Mouse (Mus musculus) lung, embryonic 15.5 days (tissue): ENCODE results near the gene Slc15a2. TPM values are rescaled to one million over a fixed set of nuclear protein-coding genes. Genes with fewer than 3 reads are reported as not detected.

ENCODE experiments used
- ATAC-seq: fragments of 200-750 bp; cut with Nextera tagmentation; 2 replicates; pipeline ENCODE4 v1.8.0; 2017; ENCODE audit warnings: moderate number of reproducible peaks, borderline replicate concordance; ENCODE audit not compliant: low FRiP score, low TSS enrichment; ENCODE audit errors: extremely low read depth
- H3K27ac ChIP-seq: fragments of 300-500 bp; sonication (generic); 2 replicates; pipeline ENCODE4 v1.5.1; 2015; ENCODE audit warnings: moderate library complexity, mild to moderate bottlenecking, inconsistent platforms
- H3K27me3 ChIP-seq: fragments of 300-500 bp; sonication (generic); 2 replicates; pipeline ENCODE4 v1.6.1; 2015; ENCODE audit warnings: inconsistent platforms
- H3K36me3 ChIP-seq: fragments of 300-500 bp; sonication (generic); 2 replicates; pipeline ENCODE4 v1.6.1; 2015; ENCODE audit warnings: inconsistent platforms
- H3K4me1 ChIP-seq: fragments of 300-500 bp; sonication (generic); 2 replicates; pipeline ENCODE4 v1.6.1; 2015; ENCODE audit warnings: inconsistent platforms
- H3K4me2 ChIP-seq: fragments of 300-500 bp; sonication (generic); 2 replicates; pipeline ENCODE4 v1.6.1; 2015; ENCODE audit warnings: inconsistent platforms, mild to moderate bottlenecking, moderate library complexity
- H3K4me3 ChIP-seq: fragments of 300-500 bp; sonication (generic); 2 replicates; pipeline ENCODE4 v1.5.1; 2015; ENCODE audit warnings: mild to moderate bottlenecking, inconsistent platforms
- H3K9ac ChIP-seq: fragments of 300-500 bp; sonication (generic); 2 replicates; pipeline ENCODE4 v1.6.1; 2015; ENCODE audit warnings: inconsistent platforms
- H3K9me3 ChIP-seq: fragments of 300-500 bp; sonication (generic); 2 replicates; pipeline ENCODE4 v1.6.1; 2016; ENCODE audit warnings: inconsistent platforms
- WGBS: fragments of 180-500 bp; shearing (Covaris S2); methylation state at CpG from one replicate; pipeline ENCODE4 v1.1.7; 2015; 5-methylcytosine and 5-hydroxymethylcytosine counted together
- polyA plus RNA-seq: library from polyadenylated mRNA; unstranded; fragments of >200 nt; fragmentation: Nextera tagmentation; extraction: Ambion mirVana; gene quantifications from 2 replicates; pipeline ENCODE4 v1.2.1, GENCODE M21; 2015

Gene Slc15a2
- polyA plus RNA-seq, 1 experiment from 2014 or later, result 41.7 TPM

GRCm38 (mm10) chr16:36802361-36802760 lies 17.6 kb upstream of the Slc15a2 start:
- no peaks in the 10 kb centered on the region for H3K27me3 ChIP-seq
- H3K27ac ChIP-seq, result no peak overlapping the region
- 86% methylated on average over 3 of the region's 3 CpGs for WGBS
- no peaks in the 10 kb centered on the region for H3K36me3 ChIP-seq
- ATAC-seq, result no peak
- H3K4me1 ChIP-seq, result no peaks in the 10 kb centered on the region
- no peak overlapping the region for H3K4me2 ChIP-seq
- H3K9ac ChIP-seq, result no peak overlapping the region
- no peak overlapping the region for H3K4me3 ChIP-seq
- no peaks in the 10 kb centered on the region for H3K9me3 ChIP-seq

GRCm38 (mm10) chr16:36798334-36798733 lies 13.6 kb upstream of the Slc15a2 start:
- Histone ChIP-seq H3K4me3 (no peak overlapping the region), H3K27me3 (no peaks in the 10 kb centered on the region), H3K36me3 (no peaks in the 10 kb centered on the region), H3K4me2 (no peak overlapping the region), H3K9ac (no peak overlapping the region), H3K4me1 (no peaks in the 10 kb centered on the region), H3K9me3 (no peaks in the 10 kb centered on the region), H3K27ac (no peak overlapping the region)
- ATAC-seq, result no peak
- WGBS, result 84% methylated on average over 2 of the region's 2 CpGs

GRCm38 (mm10) chr16:36794976-36795375 lies 10.2 kb upstream of the Slc15a2 start:
- H3K4me3 ChIP-seq, result no peak overlapping the region
- no peaks in the 10 kb centered on the region for H3K36me3 ChIP-seq
- no peak overlapping the region for H3K9ac ChIP-seq
- no peak for ATAC-seq
- H3K9me3 ChIP-seq, result no peaks in the 10 kb centered on the region
- H3K4me1 ChIP-seq, result no peaks in the 10 kb centered on the region
- H3K27me3 ChIP-seq, result no peaks in the 10 kb centered on the region
- no peak overlapping the region for H3K4me2 ChIP-seq
- 70% methylated on average over 2 of the region's 2 CpGs for WGBS
- no peak overlapping the region for H3K27ac ChIP-seq

GRCm38 (mm10) chr16:36790166-36790565 lies 5.4 kb upstream of the Slc15a2 start:
- 89% methylated on average over 4 of the region's 4 CpGs for WGBS
- Histone ChIP-seq H3K36me3 (no peaks in the 10 kb centered on the region), H3K4me3 (no peak overlapping the region), H3K9ac (no peak overlapping the region), H3K27ac (no peak overlapping the region), H3K9me3 (no peaks in the 10 kb centered on the region), H3K27me3 (no peaks in the 10 kb centered on the region), H3K4me2 (no peak overlapping the region), H3K4me1 (no peaks in the 10 kb centered on the region)
- ATAC-seq, result no peak

GRCm38 (mm10) chr16:36786466-36786865 lies 1.7 kb upstream of the Slc15a2 start:
- Histone ChIP-seq H3K9me3 (no peaks in the 10 kb centered on the region), H3K9ac (no peak overlapping the region), H3K4me1 (no peaks in the 10 kb centered on the region), H3K27me3 (no peaks in the 10 kb centered on the region), H3K4me2 (no peak overlapping the region), H3K4me3 (no peak overlapping the region), H3K36me3 (no peaks in the 10 kb centered on the region), H3K27ac (no peak overlapping the region)
- ATAC-seq, result no peak
- 81% methylated on average over 7 of the region's 7 CpGs for WGBS

GRCm38 (mm10) chr16:36784146-36784545 lies 616 bp downstream of the Slc15a2 start:
- WGBS, result 66% methylated on average over 2 of the region's 2 CpGs
- Histone ChIP-seq H3K4me2 (peak overlapping the region; percentile 27; the same call in 1 of the 2 replicates), H3K9me3 (no peaks in the 10 kb centered on the region), H3K27me3 (no peaks in the 10 kb centered on the region), H3K4me3 (peak overlapping the region; percentile 40), H3K4me1 (no peaks in the 10 kb centered on the region), H3K27ac (peak overlapping the region; percentile 62), H3K9ac (peak overlapping the region; percentile 32; the same call in 1 of the 2 replicates), H3K36me3 (no peaks in the 10 kb centered on the region)
- no peak for ATAC-seq

- 64% methylated on average over 6 of the region's 6 CpGs for WGBS
- Histone ChIP-seq H3K27me3 (no peaks in the 10 kb centered on the region), H3K4me3 (no peak overlapping the region), H3K4me1 (peaks cover 11% of the 10 kb centered on the region; the same call in 1 of the 2 replicates), H3K36me3 (no peaks in the 10 kb centered on the region), H3K9ac (no peak overlapping the region), H3K9me3 (no peaks in the 10 kb centered on the region), H3K4me2 (no peak overlapping the region), H3K27ac (no peak overlapping the region)
- no peak for ATAC-seq
Observed at GRCm38 (mm10) chr16:36775658-36776057, 9.1 kb downstream of the Slc15a2 start.

GRCm38 (mm10) chr16:36772996-36773395 lies 11.8 kb downstream of the Slc15a2 start:
- peak; percentile 79; the same call in 1 of the 2 replicates for ATAC-seq
- peaks cover 11% of the 10 kb centered on the region; the same call in 1 of the 2 replicates for H3K4me1 ChIP-seq
- H3K4me2 ChIP-seq, result no peak overlapping the region
- 60% methylated on average over 5 of the region's 5 CpGs for WGBS
- no peaks in the 10 kb centered on the region for H3K27me3 ChIP-seq
- H3K4me3 ChIP-seq, result no peak overlapping the region
- H3K9me3 ChIP-seq, result no peaks in the 10 kb centered on the region
- H3K36me3 ChIP-seq, result no peaks in the 10 kb centered on the region
- H3K9ac ChIP-seq, result no peak overlapping the region
- peak overlapping the region; percentile 73 for H3K27ac ChIP-seq

- 83% methylated on average over 3 of the region's 3 CpGs for WGBS
- Histone ChIP-seq H3K27me3 (no peaks in the 10 kb centered on the region), H3K4me1 (peaks cover 6% of the 10 kb centered on the region; the same call in 1 of the 2 replicates), H3K36me3 (no peaks in the 10 kb centered on the region), H3K4me3 (no peak overlapping the region), H3K27ac (peak overlapping the region; percentile 39; the same call in 1 of the 2 replicates), H3K4me2 (no peak overlapping the region), H3K9me3 (no peaks in the 10 kb centered on the region), H3K9ac (no peak overlapping the region)
- no peak for ATAC-seq
Observed at GRCm38 (mm10) chr16:36771703-36772102, 13.1 kb downstream of the Slc15a2 start.

- Histone ChIP-seq H3K27me3 (no peaks in the 10 kb centered on the region), H3K9ac (no peak overlapping the region), H3K36me3 (no peaks in the 10 kb centered on the region), H3K4me2 (no peak overlapping the region), H3K4me1 (0 out of 2 replicates have a peak, but pooled peaks cover 5% of the 10 kb centered on the region), H3K4me3 (no peak overlapping the region), H3K9me3 (no peaks in the 10 kb centered on the region), H3K27ac (peak overlapping the region; percentile 63)
- ATAC-seq, result no peak
- 68% methylated on average over 2 of the region's 2 CpGs for WGBS
Observed at GRCm38 (mm10) chr16:36771244-36771643, 13.5 kb downstream of the Slc15a2 start.

GRCm38 (mm10) chr16:36770830-36771229 lies 13.9 kb downstream of the Slc15a2 start:
- no peaks in the 10 kb centered on the region for H3K27me3 ChIP-seq
- H3K9me3 ChIP-seq, result no peaks in the 10 kb centered on the region
- H3K9ac ChIP-seq, result no peak overlapping the region
- no peak overlapping the region for H3K4me2 ChIP-seq
- H3K27ac ChIP-seq, result peak overlapping the region; percentile 63
- ATAC-seq, result peak; percentile 59
- H3K4me1 ChIP-seq, result 0 out of 2 replicates have a peak, but pooled peaks cover 5% of the 10 kb centered on the region
- no peaks in the 10 kb centered on the region for H3K36me3 ChIP-seq
- H3K4me3 ChIP-seq, result no peak overlapping the region
- WGBS, result 57% methylated on average over 4 of the region's 4 CpGs

- no peak overlapping the region for H3K4me2 ChIP-seq
- peak overlapping the region; percentile 63 for H3K27ac ChIP-seq
- no peak overlapping the region for H3K4me3 ChIP-seq
- H3K4me1 ChIP-seq, result 0 out of 2 replicates have a peak, but pooled peaks cover 5% of the 10 kb centered on the region
- ATAC-seq, result no peak
- H3K9me3 ChIP-seq, result no peaks in the 10 kb centered on the region
- H3K9ac ChIP-seq, result no peak overlapping the region
- WGBS, result 70% methylated on average over 8 of the region's 13 CpGs
- H3K27me3 ChIP-seq, result no peaks in the 10 kb centered on the region
- no peaks in the 10 kb centered on the region for H3K36me3 ChIP-seq
Observed at GRCm38 (mm10) chr16:36770191-36770771, 14.5 kb downstream of the Slc15a2 start.
